Mouse (Mus musculus): ENCODE measurements around the gene Hprt. TPM values are rescaled to one million over a fixed set of nuclear protein-coding genes. Genes with fewer than 3 reads are reported as not detected.
"Not testable (repeated sequence)": the region's sequence is repeated elsewhere in the genome, so short reads cannot be mapped to it uniquely, and the experiment has no call there.

The Hprt gene
- polyA plus RNA-seq, 1 experiment from 2014 or later = 96.5 TPM

GRCm38 (mm10) chrX:53004887-53005286, 16.9 kb downstream of the Hprt start:
- H3K27ac ChIP-seq (replicated peaks); DNase-seq (ENCODE audit: low spot score): not testable (repeated sequence)

GRCm38 (mm10) chrX:53006062-53006461, 18.1 kb downstream of the Hprt start:
- Histone ChIP-seq H3K4me3 (no peak overlapping the region), H3K27ac (replicated peaks) (no peak overlapping the region), H3K27me3 (replicated peaks; ENCODE audit: low read depth, poor library complexity, severe bottlenecking) (no peaks in the 10 kb centered on the region), H3K4me1 (no peaks in the 10 kb centered on the region), H3K9me3 (no peaks in the 10 kb centered on the region), H3K36me3 (replicated peaks) (peaks cover 25% of the 10 kb centered on the region)
- WGBS = 61% methylated on average over 3 of the region's 3 CpGs
- no peak for DNase-seq (ENCODE audit: low spot score)

More at GRCm38 (mm10) chrX:53004887-53005286, 16.9 kb downstream of the Hprt start:
- 66% methylated on average over 4 of the region's 4 CpGs for WGBS
- not testable (repeated sequence) for H3K4me3 ChIP-seq; H3K27me3 ChIP-seq (replicated peaks; ENCODE audit: low read depth, poor library complexity, severe bottlenecking); H3K4me1 ChIP-seq; H3K9me3 ChIP-seq
- peaks cover 31% of the 10 kb centered on the region for H3K36me3 ChIP-seq (replicated peaks)

- DNase-seq (ENCODE audit: low spot score) = no peak
- no peaks in the 10 kb centered on the region for H3K27me3 ChIP-seq (replicated peaks; ENCODE audit: low read depth, poor library complexity, severe bottlenecking)
These were observed 27.6 kb downstream of the Hprt start for GRCm38 (mm10) chrX:53015549-53015948.

GRCm38 (mm10) chrX:53023021-53023420, 35.1 kb downstream of the Hprt start:
- no peak overlapping the region for H3K27ac ChIP-seq (replicated peaks)
- WGBS = 91% methylated on average over 2 of the region's 2 CpGs

More at GRCm38 (mm10) chrX:53015549-53015948, 27.6 kb downstream of the Hprt start:
- Histone ChIP-seq H3K36me3 (replicated peaks) (peaks cover 54% of the 10 kb centered on the region), H3K4me3 (no peak overlapping the region), H3K4me1 (no peaks in the 10 kb centered on the region), H3K9me3 (no peaks in the 10 kb centered on the region), H3K27ac (replicated peaks) (no peak overlapping the region)

GRCm38 (mm10) chrX:53024268-53024667, 36.3 kb downstream of the Hprt start:
- not testable (repeated sequence) for H3K9me3 ChIP-seq; H3K4me3 ChIP-seq; H3K27ac ChIP-seq (replicated peaks); H3K4me1 ChIP-seq; H3K27me3 ChIP-seq (replicated peaks; ENCODE audit: low read depth, poor library complexity, severe bottlenecking); H3K36me3 ChIP-seq (replicated peaks)
- DNase-seq (ENCODE audit: low spot score) = peak; percentile 37
- WGBS = 27% methylated on average over 3 of the region's 3 CpGs

More at GRCm38 (mm10) chrX:53023021-53023420, 35.1 kb downstream of the Hprt start:
- Histone ChIP-seq H3K36me3 (replicated peaks) (0 out of 2 replicates have a peak, but pooled peaks cover 5% of the 10 kb centered on the region), H3K9me3 (no peaks in the 10 kb centered on the region), H3K4me1 (no peaks in the 10 kb centered on the region), H3K27me3 (replicated peaks; ENCODE audit: low read depth, poor library complexity, severe bottlenecking) (no peaks in the 10 kb centered on the region), H3K4me3 (no peak overlapping the region)
- DNase-seq (ENCODE audit: low spot score) = no peak

GRCm38 (mm10) chrX:53025471-53026223, 37.7 kb downstream of the Hprt start:
- no peak for DNase-seq (ENCODE audit: low spot score)
- 69% methylated on average over 11 of the region's 11 CpGs for WGBS

GRCm38 (mm10) chrX:53029559-53029958, 41.6 kb downstream of the Hprt start:
- Histone ChIP-seq H3K9me3 (no peaks in the 10 kb centered on the region), H3K4me3 (no peak overlapping the region), H3K27ac (replicated peaks) (no peak overlapping the region), H3K36me3 (replicated peaks) (no peaks in the 10 kb centered on the region), H3K27me3 (replicated peaks; ENCODE audit: low read depth, poor library complexity, severe bottlenecking) (no peaks in the 10 kb centered on the region), H3K4me1 (0 out of 2 replicates have a peak, but pooled peaks cover 3% of the 10 kb centered on the region)
- WGBS = 75% methylated on average over 5 of the region's 5 CpGs
- no peak for DNase-seq (ENCODE audit: low spot score)

More at GRCm38 (mm10) chrX:53025471-53026223, 37.7 kb downstream of the Hprt start:
- no peak overlapping the region for H3K4me3 ChIP-seq
- no peaks in the 10 kb centered on the region for H3K27me3 ChIP-seq (replicated peaks; ENCODE audit: low read depth, poor library complexity, severe bottlenecking)
- H3K27ac ChIP-seq (replicated peaks) = no peak overlapping the region
- H3K4me1 ChIP-seq = 0 out of 2 replicates have a peak, but pooled peaks cover 3% of the 10 kb centered on the region
- no peaks in the 10 kb centered on the region for H3K9me3 ChIP-seq
- 0 out of 2 replicates have a peak, but pooled peaks cover 4% of the 10 kb centered on the region for H3K36me3 ChIP-seq (replicated peaks)

GRCm38 (mm10) chrX:53038194-53038593, 50.3 kb downstream of the Hprt start:
- H3K4me1 ChIP-seq = peaks cover 12% of the 10 kb centered on the region
- no peak overlapping the region for H3K27ac ChIP-seq (replicated peaks)
- DNase-seq (ENCODE audit: low spot score) = no peak
- 94% methylated on average over 4 of the region's 4 CpGs for WGBS
- H3K4me3 ChIP-seq = no peak overlapping the region
- no peaks in the 10 kb centered on the region for H3K27me3 ChIP-seq (replicated peaks; ENCODE audit: low read depth, poor library complexity, severe bottlenecking)
- no peaks in the 10 kb centered on the region for H3K9me3 ChIP-seq
- no peaks in the 10 kb centered on the region for H3K36me3 ChIP-seq (replicated peaks)

GRCm38 (mm10) chrX:53039651-53040050, 51.7 kb downstream of the Hprt start:
- Histone ChIP-seq H3K27ac (replicated peaks) (peak overlapping the region; percentile 35; the same call in 1 of the 2 replicates), H3K27me3 (replicated peaks; ENCODE audit: low read depth, poor library complexity, severe bottlenecking) (no peaks in the 10 kb centered on the region), H3K36me3 (replicated peaks) (no peaks in the 10 kb centered on the region), H3K4me1 (peaks cover 12% of the 10 kb centered on the region), H3K9me3 (no peaks in the 10 kb centered on the region), H3K4me3 (no peak overlapping the region)
- WGBS = 31% methylated on average over 5 of the region's 5 CpGs
- peak; percentile 38 for DNase-seq (ENCODE audit: low spot score)

GRCm38 (mm10) chrX:53040138-53040537, 52.2 kb downstream of the Hprt start:
- H3K4me3 ChIP-seq = no peak overlapping the region
- no peaks in the 10 kb centered on the region for H3K27me3 ChIP-seq (replicated peaks; ENCODE audit: low read depth, poor library complexity, severe bottlenecking)
- 86% methylated on average over 6 of the region's 6 CpGs for WGBS
- H3K4me1 ChIP-seq = peaks cover 13% of the 10 kb centered on the region
- H3K36me3 ChIP-seq (replicated peaks) = no peaks in the 10 kb centered on the region
- no peak overlapping the region for H3K27ac ChIP-seq (replicated peaks)
- H3K9me3 ChIP-seq = no peaks in the 10 kb centered on the region
- DNase-seq (ENCODE audit: low spot score) = no peak

GRCm38 (mm10) chrX:53041006-53041405, 53.1 kb downstream of the Hprt start:
- Histone ChIP-seq H3K4me1 (peaks cover 20% of the 10 kb centered on the region), H3K27ac (replicated peaks) (no peak overlapping the region), H3K4me3 (no peak overlapping the region), H3K9me3 (no peaks in the 10 kb centered on the region), H3K36me3 (replicated peaks) (no peaks in the 10 kb centered on the region), H3K27me3 (replicated peaks; ENCODE audit: low read depth, poor library complexity, severe bottlenecking) (no peaks in the 10 kb centered on the region)
- no peak for DNase-seq (ENCODE audit: low spot score)
- WGBS = 88% methylated on average over 6 of the region's 6 CpGs

- H3K4me1 ChIP-seq = peaks cover 16% of the 10 kb centered on the region
- H3K4me3 ChIP-seq = no peak overlapping the region
- no peaks in the 10 kb centered on the region for H3K27me3 ChIP-seq (replicated peaks; ENCODE audit: low read depth, poor library complexity, severe bottlenecking)
- no peaks in the 10 kb centered on the region for H3K9me3 ChIP-seq
- 43% methylated on average over 10 of the region's 10 CpGs for WGBS
- no peaks in the 10 kb centered on the region for H3K36me3 ChIP-seq (replicated peaks)
- no peak overlapping the region for H3K27ac ChIP-seq (replicated peaks)
- DNase-seq (ENCODE audit: low spot score) = no peak
These were observed 57.4 kb downstream of the Hprt start for GRCm38 (mm10) chrX:53045187-53045903.

- Histone ChIP-seq H3K36me3 (replicated peaks) (no peaks in the 10 kb centered on the region), H3K27ac (replicated peaks) (no peak overlapping the region), H3K27me3 (replicated peaks; ENCODE audit: low read depth, poor library complexity, severe bottlenecking) (no peaks in the 10 kb centered on the region), H3K4me1 (peaks cover 20% of the 10 kb centered on the region), H3K4me3 (no peak overlapping the region), H3K9me3 (no peaks in the 10 kb centered on the region)
- 73% methylated on average over 4 of the region's 4 CpGs for WGBS
- no peak for DNase-seq (ENCODE audit: low spot score)
These were observed 58.1 kb downstream of the Hprt start for GRCm38 (mm10) chrX:53046033-53046432.

Measured in embryonic facial prominence, embryonic 10.5 days (tissue).